Mouse (Mus musculus) limb, embryonic 11.5 days (tissue): Measurements from ENCODE around the gene Efnb2. TPM values are rescaled to one million over a fixed set of nuclear protein-coding genes. Genes with fewer than 3 reads are reported as not detected.

Experiments used
- ATAC-seq: fragments of 200-750 bp; cut with Nextera tagmentation; 2 replicates; pipeline ENCODE4 v1.8.0; 2017; ENCODE audit warnings: low read depth; ENCODE audit not compliant: insufficient number of reproducible peaks, low FRiP score, low TSS enrichment
- DNase-seq: peaks from one replicate; pipeline ENCODE4 v3.0.0-alpha.2; 2015; ENCODE audit warnings: low spot score
- H3K27ac ChIP-seq: fragments of 300-500 bp; sonication (generic); replicated peaks from 2 replicates; pipeline ENCODE4 v1.5.1; 2014; ENCODE audit warnings: low read depth, mild to moderate bottlenecking, low read length
- H3K27me3 ChIP-seq: fragments of 300-500 bp; sonication (generic); 2 replicates; pipeline ENCODE4 v1.6.1; 2014; ENCODE audit warnings: mild to moderate bottlenecking, low read length, mixed read lengths; ENCODE audit not compliant: control insufficient read depth, insufficient read depth
- H3K36me3 ChIP-seq: fragments of 300-500 bp; sonication (generic); 2 replicates; pipeline ENCODE4 v1.6.1; 2014; ENCODE audit warnings: mild to moderate bottlenecking, low read length, moderate library complexity, mixed read lengths; ENCODE audit not compliant: control insufficient read depth, insufficient read depth
- H3K4me1 ChIP-seq: fragments of 300-500 bp; sonication (generic); 2 replicates; pipeline ENCODE4 v1.6.1; 2014; ENCODE audit warnings: low read length, mixed read lengths; ENCODE audit not compliant: control insufficient read depth, insufficient read depth
- H3K4me2 ChIP-seq: fragments of 300-500 bp; sonication (generic); 2 replicates; pipeline ENCODE4 v1.6.1; 2014; ENCODE audit warnings: low read depth, mild to moderate bottlenecking, moderate library complexity; ENCODE audit not compliant: severe bottlenecking
- H3K4me3 ChIP-seq: fragments of 300-500 bp; sonication (generic); 2 replicates; pipeline ENCODE4 v1.5.1; 2014; ENCODE audit warnings: low read depth, low read length
- H3K9ac ChIP-seq: fragments of 300-500 bp; sonication (generic); 2 replicates; pipeline ENCODE4 v1.6.1; 2014; ENCODE audit warnings: mild to moderate bottlenecking, low read length
- H3K9me3 ChIP-seq: fragments of 300-500 bp; sonication (generic); 2 replicates; pipeline ENCODE4 v1.6.1; 2016; ENCODE audit warnings: low read length; ENCODE audit not compliant: control insufficient read depth
- WGBS: fragments of 180-500 bp; shearing (Covaris S2); extraction: QIAGEN DNeasy Blood & Tissue Kit; methylation state at CpG from one replicate; pipeline ENCODE4 v1.1.7; 2014; 5-methylcytosine and 5-hydroxymethylcytosine counted together
- polyA plus RNA-seq: library from polyadenylated mRNA; unstranded; fragments of >200 nt; fragmentation: Nextera tagmentation; extraction: Ambion mirVana; gene quantifications from 2 replicates; pipeline ENCODE4 v1.2.1, GENCODE M21; 2014

Efnb2 gene
- polyA plus RNA-seq, 1 experiment from 2014 or later = 26.3 TPM

DNA sequence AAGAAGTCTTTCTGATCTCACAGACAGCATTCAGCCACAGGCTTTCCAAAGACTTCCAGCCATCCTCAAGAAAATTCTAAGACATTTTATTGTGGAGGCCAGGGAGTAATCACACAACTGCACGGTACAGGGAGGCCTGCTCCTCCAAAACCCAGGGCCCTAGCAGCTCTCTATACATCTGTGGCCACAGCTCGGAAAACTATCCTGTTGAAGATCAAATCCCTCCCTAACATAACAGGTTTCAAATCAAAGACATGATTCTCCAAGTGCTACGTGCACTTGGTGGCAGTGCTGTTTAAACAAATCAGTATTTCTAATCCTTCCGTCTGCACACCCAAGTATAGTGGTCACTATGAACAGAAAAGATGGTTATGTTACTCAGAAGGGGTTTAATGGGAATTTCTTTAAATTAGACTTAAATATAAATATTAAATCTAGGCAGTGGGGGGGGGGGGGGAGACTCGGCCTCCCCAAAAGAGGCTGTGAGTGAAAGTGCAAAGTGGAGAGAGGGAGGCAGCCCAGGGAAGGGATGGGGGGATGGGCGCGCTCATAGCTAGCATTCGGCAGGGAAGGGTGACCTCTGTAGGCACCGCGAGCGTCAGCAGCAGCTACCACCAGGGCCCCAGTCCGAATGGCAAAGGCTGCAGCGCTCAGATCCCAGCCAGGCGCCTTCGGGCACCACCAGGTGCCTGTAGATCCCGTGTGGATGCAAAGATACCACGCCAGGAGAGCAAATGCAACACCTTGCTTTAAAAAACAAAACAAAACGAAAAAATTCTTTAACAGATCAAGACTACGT is 2.4 kb downstream of the Efnb2 start:
- 5% methylated on average over 19 of the region's 19 CpGs for WGBS
- H3K4me2 ChIP-seq = peak overlapping the region; percentile 90
- H3K4me3 ChIP-seq = peak overlapping the region; percentile 58
- peak; percentile 91 for DNase-seq
- H3K27me3 ChIP-seq = no peaks in the 10 kb centered on the region
- H3K9me3 ChIP-seq = no peaks in the 10 kb centered on the region
- H3K4me1 ChIP-seq = peaks cover 7% of the 10 kb centered on the region; the same call in 1 of the 2 replicates
- H3K9ac ChIP-seq = peak overlapping the region; percentile 94
- ATAC-seq = peak; percentile 48
- H3K36me3 ChIP-seq = no peaks in the 10 kb centered on the region
- no peak overlapping the region for H3K27ac ChIP-seq

DNA sequence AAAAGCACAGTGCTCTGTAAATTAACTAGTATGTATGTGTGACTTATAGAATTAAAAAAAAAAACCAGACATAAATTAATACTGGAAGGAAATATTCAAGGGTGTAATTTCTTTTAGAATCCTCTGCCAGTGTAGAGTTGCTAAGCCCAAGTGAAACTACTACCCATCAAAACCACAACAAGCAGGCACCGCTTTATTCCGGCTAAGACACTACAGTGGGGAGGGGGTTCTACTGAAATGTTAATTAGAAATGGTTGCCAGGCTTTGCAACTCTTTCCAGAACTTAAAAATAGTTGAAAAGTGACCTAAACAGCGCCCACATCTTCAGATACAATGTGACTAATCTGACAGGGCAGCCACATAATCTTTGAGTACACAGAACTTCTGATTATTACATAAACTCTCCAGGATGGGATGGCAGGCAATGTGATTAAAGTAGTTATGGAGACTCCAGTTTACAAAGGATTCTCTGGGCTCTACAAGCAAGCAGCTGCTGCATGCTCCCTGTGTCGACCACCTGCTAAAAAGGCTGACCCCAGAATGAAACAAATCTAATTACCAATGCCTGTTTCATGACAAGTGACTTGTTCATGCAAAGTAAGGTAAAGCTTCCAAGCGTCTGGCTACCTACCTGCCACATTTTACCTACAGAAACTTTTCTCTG is 3.2 kb downstream of the Efnb2 start:
- no peak overlapping the region for H3K27ac ChIP-seq
- 39% methylated on average over 5 of the region's 5 CpGs for WGBS
- H3K9me3 ChIP-seq = no peaks in the 10 kb centered on the region
- peak overlapping the region; percentile 90 for H3K4me2 ChIP-seq
- peak overlapping the region; percentile 58 for H3K4me3 ChIP-seq
- no peak for ATAC-seq
- H3K9ac ChIP-seq = peak overlapping the region; percentile 94
- H3K4me1 ChIP-seq = peaks cover 7% of the 10 kb centered on the region; the same call in 1 of the 2 replicates
- no peaks in the 10 kb centered on the region for H3K36me3 ChIP-seq
- no peak for DNase-seq
- H3K27me3 ChIP-seq = no peaks in the 10 kb centered on the region

DNA sequence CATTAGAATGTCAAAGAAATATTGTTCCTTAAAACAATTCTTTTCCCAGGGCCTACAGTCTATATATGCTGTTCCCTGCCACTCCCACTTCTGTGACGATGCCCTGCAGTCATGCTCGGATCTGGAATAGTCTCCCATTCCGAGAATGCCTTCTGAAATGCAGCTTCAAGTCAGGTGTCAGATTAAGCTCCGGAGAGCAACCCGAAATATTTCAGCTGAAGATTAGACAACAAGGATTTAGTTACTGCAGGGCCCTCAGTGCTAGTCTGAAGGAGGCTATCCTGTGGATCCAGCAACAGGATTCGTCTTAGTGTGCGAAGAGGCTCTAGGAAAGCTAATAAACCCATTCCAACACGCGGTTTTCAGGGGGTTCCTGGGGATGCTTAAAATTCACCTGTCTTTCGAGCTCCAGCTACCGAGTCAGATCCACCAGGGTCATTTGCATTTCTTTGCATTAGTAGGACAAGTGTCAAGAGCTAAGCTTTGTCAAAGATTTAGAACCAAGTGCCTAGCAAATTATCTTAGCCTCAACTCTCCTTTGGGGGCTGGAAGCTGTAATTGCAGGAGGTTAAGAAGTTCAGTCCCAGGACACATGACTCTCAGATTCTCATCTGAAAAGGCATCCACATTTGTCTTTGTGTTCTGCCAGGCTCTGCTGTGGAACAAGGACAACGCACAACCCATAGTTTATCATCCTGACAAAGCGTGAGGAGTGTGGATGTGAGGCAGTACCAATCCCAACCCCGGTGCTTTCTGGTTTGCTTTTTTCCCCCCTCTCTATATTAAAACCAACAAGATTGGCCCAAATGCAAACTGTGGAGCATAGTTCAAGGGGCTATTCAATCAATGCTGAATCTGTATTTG is 4.2 kb downstream of the Efnb2 start:
- Histone ChIP-seq H3K4me1 (peaks cover 7% of the 10 kb centered on the region; the same call in 1 of the 2 replicates), H3K4me3 (peak overlapping the region; percentile 21), H3K9ac (no peak overlapping the region), H3K27me3 (no peaks in the 10 kb centered on the region), H3K27ac (no peak overlapping the region), H3K4me2 (peak overlapping the region; percentile 90), H3K9me3 (no peaks in the 10 kb centered on the region), H3K36me3 (no peaks in the 10 kb centered on the region)
- WGBS = 14% methylated on average over 14 of the region's 14 CpGs
- DNase-seq (no peak), ATAC-seq (no peak)

DNA sequence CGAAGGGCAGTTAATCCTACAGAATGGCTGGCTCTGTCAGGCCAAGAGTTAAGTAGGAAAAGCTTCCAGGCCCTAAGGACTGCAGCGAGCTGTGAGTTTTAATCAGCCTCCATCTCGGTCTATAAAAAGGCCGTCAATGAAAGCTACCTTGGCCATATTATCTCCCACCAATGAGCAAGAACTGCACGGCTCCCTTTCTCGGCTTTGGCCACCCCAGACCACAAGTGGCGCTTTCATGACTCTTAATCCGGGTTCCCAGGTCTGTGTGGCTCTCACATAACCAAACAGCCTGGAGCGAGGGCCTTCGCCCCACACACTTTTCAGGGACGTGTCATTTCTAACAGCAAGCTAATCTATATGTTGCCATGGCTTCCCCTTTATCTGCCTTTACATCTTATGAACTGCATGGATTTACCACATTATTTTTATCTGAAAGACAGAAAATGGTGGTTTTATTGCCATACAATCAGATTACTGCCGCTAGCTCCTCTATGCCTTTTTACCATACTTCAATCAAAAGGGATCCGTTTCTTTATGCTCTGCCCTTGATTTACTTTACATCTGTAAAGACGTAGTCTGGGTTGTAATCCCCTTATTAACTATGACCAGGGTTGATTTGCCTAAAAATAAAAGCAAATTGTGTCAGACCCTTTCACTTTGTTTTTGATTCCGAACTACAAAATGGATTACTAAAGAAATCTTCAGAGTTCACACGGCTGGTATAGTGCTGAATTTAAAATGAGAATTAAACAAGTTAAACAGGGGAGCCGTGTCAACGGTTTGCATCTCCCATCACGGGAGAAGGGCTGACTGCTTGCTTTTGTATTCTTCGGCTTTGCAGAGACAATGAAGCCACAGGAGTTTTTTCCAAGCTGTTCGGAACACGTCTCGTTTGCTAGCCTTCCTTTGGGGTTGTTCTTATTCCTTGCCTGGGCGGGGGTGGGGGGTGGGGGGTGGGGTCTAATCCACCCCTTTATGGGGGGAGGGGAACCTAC is 5.4 kb downstream of the Efnb2 start:
- Histone ChIP-seq H3K27me3 (no peaks in the 10 kb centered on the region), H3K4me2 (peak overlapping the region; percentile 90), H3K9me3 (no peaks in the 10 kb centered on the region), H3K36me3 (no peaks in the 10 kb centered on the region), H3K9ac (no peak overlapping the region), H3K4me1 (peaks cover 13% of the 10 kb centered on the region), H3K4me3 (0 out of 2 replicates have a peak overlapping the region, but pooled peaks have one; percentile 5), H3K27ac (no peak overlapping the region)
- WGBS = 21% methylated on average over 24 of the region's 24 CpGs
- ATAC-seq (no peak), DNase-seq (peak; percentile 43)

DNA sequence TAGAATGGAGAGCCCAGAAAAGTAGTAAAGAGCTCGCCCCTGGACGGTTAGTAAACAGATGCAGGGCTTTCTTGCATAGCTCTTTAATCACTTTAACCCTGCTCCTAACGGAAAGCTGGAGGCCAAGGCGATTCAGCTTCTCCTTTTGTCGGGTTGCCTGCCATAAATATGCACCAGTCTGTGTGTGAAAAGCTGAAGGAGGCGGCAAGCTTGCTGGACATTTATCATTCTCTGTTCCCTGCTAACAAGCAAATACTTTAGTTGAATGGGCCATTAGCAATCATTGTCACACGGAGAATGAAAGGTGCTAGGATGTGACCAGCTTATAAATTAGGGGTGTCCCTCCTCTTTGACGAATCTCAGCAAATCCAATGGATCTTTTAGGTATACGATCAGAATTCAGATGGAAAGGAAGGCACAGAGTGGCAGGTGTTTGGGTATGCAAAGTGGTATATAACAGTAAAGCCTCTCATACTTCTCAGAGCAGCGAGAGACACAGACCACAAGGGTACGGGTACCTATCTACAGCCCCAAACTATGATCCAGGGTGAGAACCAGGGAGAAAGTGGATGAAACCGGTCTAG is 7.0 kb downstream of the Efnb2 start:
- Histone ChIP-seq H3K4me3 (no peak overlapping the region), H3K27me3 (no peaks in the 10 kb centered on the region), H3K4me2 (0 out of 2 replicates have a peak overlapping the region, but pooled peaks have one; percentile 1), H3K4me1 (peaks cover 24% of the 10 kb centered on the region), H3K9ac (no peak overlapping the region), H3K36me3 (no peaks in the 10 kb centered on the region; the same call in none of the 2 replicates), H3K27ac (no peak overlapping the region), H3K9me3 (no peaks in the 10 kb centered on the region)
- 47% methylated on average over 12 of the region's 12 CpGs for WGBS
- ATAC-seq (no peak), DNase-seq (no peak)

DNA sequence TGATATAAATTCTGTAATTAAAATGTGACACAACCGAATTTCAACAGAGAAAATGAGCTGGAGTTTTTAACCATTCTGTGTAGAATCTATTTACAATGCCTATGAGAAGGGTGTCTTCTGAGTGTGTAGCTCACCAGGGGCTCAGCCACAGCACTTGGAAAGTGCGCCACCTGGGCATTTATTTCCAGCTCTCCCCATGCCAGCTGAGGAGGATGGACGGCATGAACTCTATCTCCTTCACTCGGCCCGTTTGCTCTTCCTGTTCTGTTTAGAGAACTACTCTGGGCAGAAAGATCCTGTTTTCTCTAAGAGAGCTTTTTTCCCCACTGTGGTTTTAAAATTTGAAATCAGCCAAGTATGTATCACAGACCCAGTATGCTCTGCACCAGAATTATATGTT is 7.7 kb downstream of the Efnb2 start:
- H3K9ac ChIP-seq = no peak overlapping the region
- H3K27me3 ChIP-seq = no peaks in the 10 kb centered on the region
- H3K36me3 ChIP-seq = no peaks in the 10 kb centered on the region; the same call in none of the 2 replicates
- H3K4me2 ChIP-seq = no peak overlapping the region
- H3K9me3 ChIP-seq = no peaks in the 10 kb centered on the region
- WGBS = 76% methylated on average over 5 of the region's 5 CpGs
- peaks cover 25% of the 10 kb centered on the region for H3K4me1 ChIP-seq
- no peak overlapping the region for H3K4me3 ChIP-seq
- H3K27ac ChIP-seq = no peak overlapping the region
- DNase-seq (no peak), ATAC-seq (no peak)

DNA sequence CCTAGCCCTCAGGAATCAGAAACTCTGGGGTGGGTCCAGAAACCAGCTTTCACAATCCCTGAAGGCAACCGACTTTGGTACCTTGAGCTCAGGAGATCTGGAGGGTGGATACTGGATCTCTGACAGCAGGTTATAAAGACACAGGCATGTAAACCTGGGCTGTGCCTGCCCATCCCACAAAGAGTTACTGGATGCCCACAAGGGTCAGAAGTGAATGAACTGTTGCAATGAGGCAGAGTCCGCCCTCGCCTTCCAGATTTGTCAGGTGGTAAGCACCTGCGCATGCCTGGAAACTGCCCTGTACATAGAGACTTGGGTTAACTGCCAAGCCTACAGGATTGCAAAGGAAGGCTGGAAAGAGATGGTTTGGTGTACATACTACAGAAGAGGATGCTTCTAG is 8.7 kb downstream of the Efnb2 start:
- ATAC-seq (no peak), DNase-seq (no peak)
- no peak overlapping the region for H3K27ac ChIP-seq
- no peaks in the 10 kb centered on the region for H3K27me3 ChIP-seq
- no peak overlapping the region for H3K4me3 ChIP-seq
- H3K9ac ChIP-seq = no peak overlapping the region
- 87% methylated on average over 4 of the region's 4 CpGs for WGBS
- no peak overlapping the region for H3K4me2 ChIP-seq
- no peaks in the 10 kb centered on the region; the same call in none of the 2 replicates for H3K36me3 ChIP-seq
- peaks cover 25% of the 10 kb centered on the region for H3K4me1 ChIP-seq
- H3K9me3 ChIP-seq = no peaks in the 10 kb centered on the region
